Mouse (Mus musculus) layer of hippocampus, postnatal 10 days (tissue): ENCODE measurements at regions not wholly inside any gene's neighbourhood (a gene's known extent, or its start where the extent isn't known, plus 50 kb on each side); places are given as distances from the start of the nearest gene placed in this dataset.

Experiments used
- DNase-seq, 2 experiments: peaks; one replicate each; pipeline ENCODE4 v3.0.0; 2021; ENCODE audit warnings: low spot score in 2 of 2

GRCm38 (mm10) chr1:57174289-57174890 is 195.9 kb upstream of the Satb2 start:
- peak; percentile 6 to 14 for DNase-seq

DNA sequence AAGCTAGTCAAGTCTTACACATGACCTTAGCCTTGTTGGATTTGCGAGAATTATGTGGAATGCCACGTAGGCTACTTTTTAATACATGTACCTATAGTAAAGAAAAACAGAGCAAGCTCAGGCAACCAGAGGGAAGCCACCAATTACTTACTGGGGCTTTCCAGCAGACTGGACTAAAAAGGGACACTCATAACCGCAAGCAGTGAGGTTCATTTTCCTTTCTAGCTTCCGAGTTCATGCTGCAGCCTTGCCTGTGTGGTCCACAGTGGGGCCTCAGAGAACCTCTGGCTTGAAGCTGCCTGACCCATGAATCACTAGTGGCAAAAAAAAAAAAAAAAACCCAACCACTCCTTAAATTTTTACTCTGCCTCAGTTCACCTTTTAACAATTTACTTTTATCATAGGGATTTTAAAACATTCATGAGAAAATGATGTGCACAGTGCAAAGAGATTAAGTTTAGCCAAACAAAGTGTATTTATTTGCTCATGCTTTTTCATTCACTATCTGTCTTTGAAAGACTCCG is 188.6 kb upstream of the 1700066M21Rik start:
- no peak for DNase-seq

DNA sequence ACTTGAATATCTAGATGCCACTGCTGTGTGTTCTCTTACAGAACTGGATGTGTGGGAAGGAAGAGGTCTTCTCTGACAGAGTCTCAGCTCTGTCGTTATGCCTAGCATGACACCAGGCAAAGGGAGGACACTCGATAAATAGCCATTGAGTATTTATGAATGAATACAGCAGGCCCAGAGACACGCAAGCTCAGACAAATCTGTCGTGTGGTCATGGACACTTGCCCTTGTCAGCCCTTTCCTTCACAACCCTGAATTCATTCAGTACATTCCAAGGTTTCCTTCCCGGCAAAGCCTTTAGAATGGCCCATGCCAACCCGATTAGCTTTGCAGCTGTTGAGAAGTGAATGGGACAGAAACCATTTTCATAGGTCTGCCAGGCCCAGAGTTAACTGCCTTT is 176.1 kb upstream of the 1700066M21Rik start:
- DNase-seq = no peak

DNA sequence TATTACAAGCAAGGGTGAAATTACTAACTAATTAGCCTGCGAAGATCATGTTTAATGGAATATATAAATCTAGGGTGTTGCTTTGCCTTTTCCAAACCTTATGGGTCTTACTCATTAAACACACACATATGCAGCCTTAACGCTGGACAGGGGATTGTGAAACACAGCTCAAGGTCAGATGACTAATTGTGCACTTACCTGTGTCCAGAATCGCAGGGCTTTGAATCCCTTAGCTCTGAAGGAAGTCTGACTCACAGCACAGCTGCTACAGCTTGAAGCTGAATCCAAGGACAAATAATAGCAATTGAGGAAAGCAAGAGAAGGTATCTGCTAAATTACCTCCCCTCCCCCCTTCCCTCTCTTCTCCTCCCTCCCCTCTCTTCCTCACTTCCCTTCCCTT is 173.1 kb upstream of the 1700066M21Rik start:
- DNase-seq = no peak

- DNase-seq = peak; percentile 80 to 81
Observed at GRCm38 (mm10) chr1:57205198-57205987, 172.0 kb upstream of the 1700066M21Rik start.

GRCm38 (mm10) chr1:57206496-57206895 is 170.9 kb upstream of the 1700066M21Rik start:
- no peak for DNase-seq

DNA sequence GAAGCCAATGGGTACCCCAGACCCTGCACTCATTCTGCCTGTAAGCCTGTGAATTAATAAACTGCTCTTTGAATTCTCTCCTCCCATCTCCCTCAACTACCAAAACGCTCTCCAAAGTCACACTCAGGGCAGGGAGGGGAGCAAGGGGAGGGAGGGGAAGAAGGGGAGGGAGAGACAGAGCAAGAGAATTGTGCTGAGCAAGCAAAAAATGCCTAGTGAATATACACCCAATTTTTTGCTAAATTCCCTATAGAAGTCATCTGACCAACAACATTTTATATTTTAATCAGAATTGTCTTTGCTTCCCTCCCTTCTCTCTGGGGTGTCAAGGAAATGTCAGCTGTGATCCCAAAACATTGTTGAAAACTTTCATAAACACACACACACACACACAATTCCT is 170.5 kb upstream of the 1700066M21Rik start:
- no peak for DNase-seq

DNA sequence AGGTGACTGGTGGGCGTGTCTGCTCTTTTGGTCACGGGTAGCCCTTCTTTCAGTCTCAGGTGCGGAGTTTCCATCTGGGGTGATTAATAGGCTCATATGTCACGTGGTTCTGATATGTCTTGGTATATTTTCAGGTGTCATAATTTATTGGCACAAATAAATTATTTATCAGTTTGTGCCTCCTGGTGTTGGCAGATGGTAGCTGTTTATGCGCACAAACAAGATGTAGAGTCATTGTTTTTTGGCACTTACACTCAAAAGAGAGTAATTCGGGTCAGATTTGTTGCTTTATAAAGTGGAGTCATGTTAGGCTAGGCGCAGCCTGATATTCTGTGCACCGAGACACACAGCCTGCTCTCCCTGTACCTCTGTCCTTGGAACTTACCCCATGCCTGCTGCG is 169.0 kb upstream of the 1700066M21Rik start:
- no peak for DNase-seq

- DNase-seq = no peak
Observed at GRCm38 (mm10) chr1:57209281-57209680, 168.1 kb upstream of the 1700066M21Rik start.

DNA sequence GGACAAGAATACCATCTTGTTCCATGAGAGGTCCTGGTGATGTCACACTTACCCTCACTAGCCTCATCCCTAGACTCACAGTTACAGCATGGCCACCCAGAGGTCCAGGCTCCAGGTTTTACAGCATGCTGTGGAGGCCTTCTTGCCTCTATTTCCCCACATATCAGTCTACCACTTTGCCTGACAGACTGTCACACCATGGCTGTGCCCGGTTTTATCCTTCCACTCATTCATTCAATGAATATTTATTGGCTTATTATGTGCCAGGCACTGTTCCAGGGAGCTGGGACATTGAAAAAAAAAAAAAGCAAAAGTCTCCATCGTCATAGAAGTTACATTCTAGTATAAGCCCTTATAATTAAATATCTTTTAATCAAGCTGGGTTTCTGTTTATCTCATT is 166.4 kb upstream of the 1700066M21Rik start:
- DNase-seq = no peak

GRCm38 (mm10) chr1:57213428-57213874 is 164.0 kb upstream of the 1700066M21Rik start:
- peak in 1 of 2 experiments; percentile 14 for DNase-seq

DNA sequence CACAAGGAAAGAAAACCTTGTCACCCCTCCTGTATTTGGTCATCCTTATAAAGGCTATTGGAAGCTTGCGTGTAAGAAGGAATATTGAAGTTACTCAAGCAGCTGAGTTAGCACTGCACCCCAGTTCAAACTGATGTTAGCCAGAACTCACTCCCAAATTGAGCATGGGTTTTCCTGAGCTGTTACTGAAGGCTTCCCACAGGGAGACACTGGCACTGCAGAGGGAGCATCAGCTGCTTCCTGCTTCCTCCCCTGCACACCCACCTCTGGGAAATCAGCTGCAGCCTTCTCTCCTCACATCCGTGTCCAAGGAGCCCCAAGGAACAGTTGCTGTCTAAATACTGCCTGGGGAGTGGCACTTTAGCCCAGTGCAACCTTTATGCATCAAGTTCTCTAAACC is 163.2 kb upstream of the 1700066M21Rik start:
- no peak for DNase-seq

DNA sequence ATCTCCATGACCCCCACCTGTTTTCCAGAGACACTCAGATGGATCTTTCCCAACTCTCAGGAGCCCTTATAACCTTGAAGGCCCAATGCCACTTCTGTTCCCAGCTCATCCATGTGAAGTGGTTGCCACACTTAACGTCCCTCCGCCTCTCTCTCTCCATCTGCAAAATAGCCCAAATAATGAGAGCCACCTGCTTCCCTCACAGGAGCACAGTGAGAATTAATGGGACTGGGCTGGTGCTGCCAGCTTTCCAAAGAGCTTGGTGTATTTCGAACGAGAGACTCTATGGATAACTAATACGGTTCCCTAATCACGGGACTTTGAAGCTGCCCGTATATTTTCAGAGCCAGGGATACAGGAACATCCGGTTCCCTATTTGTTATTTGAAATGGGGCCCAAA is 159.8 kb upstream of the 1700066M21Rik start:
- no peak for DNase-seq

GRCm38 (mm10) chr1:57218127-57218526 is 159.3 kb upstream of the 1700066M21Rik start:
- DNase-seq = no peak

- no peak for DNase-seq
Observed at GRCm38 (mm10) chr1:57218616-57219015, 158.8 kb upstream of the 1700066M21Rik start.

DNA sequence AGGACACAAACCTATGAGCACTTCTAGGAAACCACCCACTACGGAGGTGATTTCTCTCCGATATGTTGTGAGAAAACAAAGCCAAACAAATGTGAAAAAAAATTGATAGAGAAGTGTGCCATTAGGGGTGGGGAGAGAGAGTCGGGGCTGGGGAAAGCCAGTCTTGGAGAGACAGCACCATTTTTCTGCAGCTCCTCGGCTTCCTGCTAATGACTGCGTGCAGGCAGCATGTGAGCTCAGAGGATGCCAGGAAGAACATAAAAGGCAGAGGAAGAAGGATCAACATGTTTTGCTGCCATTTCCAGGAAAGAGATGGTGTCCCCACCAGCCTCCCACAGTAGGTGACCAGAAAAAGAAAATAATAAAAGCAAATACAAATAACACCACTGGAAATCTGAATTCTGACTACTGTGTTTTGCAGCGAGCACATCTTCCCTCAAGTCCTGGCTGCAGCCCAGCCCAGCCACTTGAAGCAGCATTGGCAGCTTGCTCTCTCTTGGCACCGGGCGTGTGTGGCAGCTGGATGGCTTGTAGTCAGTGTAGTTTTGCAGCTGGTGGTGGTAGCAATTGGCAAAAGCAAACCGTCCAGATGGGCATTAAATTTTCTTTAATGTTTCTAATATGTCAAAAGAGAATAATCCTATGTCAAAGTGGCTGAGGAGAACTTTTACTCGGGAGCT is 152.9 kb upstream of the 1700066M21Rik start:
- peak; percentile 74 to 77 for DNase-seq

GRCm38 (mm10) chr1:57243607-57244408 is 133.6 kb upstream of the 1700066M21Rik start:
- DNase-seq = no peak

GRCm38 (mm10) chr1:57259626-57260025 is 117.8 kb upstream of the 1700066M21Rik start:
- DNase-seq = no peak

DNA sequence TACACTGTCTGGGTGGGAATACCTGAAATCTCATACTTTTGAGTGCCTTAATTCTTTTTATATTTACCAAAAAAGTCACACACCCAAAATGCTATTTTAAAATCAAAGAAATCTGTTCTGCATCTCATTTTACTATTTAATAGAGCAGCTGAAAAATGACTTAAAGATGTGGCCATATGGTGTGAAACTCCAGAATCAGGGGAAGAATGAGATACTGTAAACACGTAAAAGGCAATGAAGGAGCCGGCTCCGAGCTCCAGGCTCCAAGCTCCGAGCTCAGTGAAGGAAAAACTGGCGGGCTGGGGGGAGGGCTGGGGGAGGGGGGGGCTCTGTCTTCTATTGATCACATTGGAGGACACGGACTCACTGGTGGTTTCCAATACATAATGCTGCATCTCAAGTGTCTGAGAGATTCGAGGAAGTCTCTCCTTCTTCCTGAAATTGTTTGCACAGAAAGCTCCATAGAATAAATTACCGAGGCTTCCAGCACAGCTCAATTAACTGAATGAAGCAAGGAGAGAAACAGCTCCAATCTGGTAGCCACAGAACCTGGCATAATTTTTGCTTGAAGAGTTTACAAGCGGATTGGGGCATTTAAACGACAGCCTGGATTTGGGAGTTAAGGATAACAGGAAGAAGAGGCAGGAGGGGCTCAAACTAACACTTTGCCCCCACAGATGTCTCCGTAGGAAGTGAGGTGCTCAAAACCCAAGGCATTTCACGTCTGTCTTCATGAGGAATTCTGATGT is 112.2 kb upstream of the 1700066M21Rik start:
- DNase-seq = no peak

- no peak for DNase-seq
Observed at GRCm38 (mm10) chr1:57266695-57267094, 110.7 kb upstream of the 1700066M21Rik start.
